Mouse (Mus musculus): ENCODE measurements at regions not wholly inside any gene's neighbourhood (a gene's known extent, or its start where the extent isn't known, plus 50 kb on each side); places are given as distances from the start of the nearest gene placed in this dataset.
"Not testable (repeated sequence)": the region's sequence is repeated elsewhere in the genome, so short reads cannot be mapped to it uniquely, and the experiment has no call there.

GRCm38 (mm10) chr12:77526581-77526980, 288.7 kb downstream of the Fut8 start:
- not testable (repeated sequence) for H3K36me3 ChIP-seq (ENCODE audit: control insufficient read depth, insufficient read depth, low read length); H3K4me1 ChIP-seq (ENCODE audit: control insufficient read depth, insufficient read depth, low read length); H3K4me2 ChIP-seq (ENCODE audit: low read length); H3K4me3 ChIP-seq (replicated peaks; ENCODE audit: low read depth, low read length); H3K27me3 ChIP-seq (ENCODE audit: control insufficient read depth, insufficient read depth, low read length); ATAC-seq (ENCODE audit: low FRiP score, low TSS enrichment); DNase-seq; H3K9me3 ChIP-seq (ENCODE audit: control insufficient read depth, low read length); H3K9ac ChIP-seq (replicated peaks; ENCODE audit: low read length); H3K27ac ChIP-seq (replicated peaks; ENCODE audit: low read depth, low read length)
- WGBS = 95% methylated on average over 14 of the region's 14 CpGs

- no peak overlapping the region for H3K4me3 ChIP-seq (replicated peaks; ENCODE audit: low read depth, low read length)
- no peak overlapping the region for H3K4me2 ChIP-seq (ENCODE audit: low read length)
- H3K9me3 ChIP-seq (ENCODE audit: control insufficient read depth, low read length) = no peaks in the 10 kb centered on the region
- H3K36me3 ChIP-seq (ENCODE audit: control insufficient read depth, insufficient read depth, low read length) = no peaks in the 10 kb centered on the region
- ATAC-seq (ENCODE audit: low FRiP score, low TSS enrichment) (no peak), DNase-seq (no peak)
- H3K4me1 ChIP-seq (ENCODE audit: control insufficient read depth, insufficient read depth, low read length) = peaks cover 9% of the 10 kb centered on the region; the same call in 1 of the 2 replicates
- no peaks in the 10 kb centered on the region for H3K27me3 ChIP-seq (ENCODE audit: control insufficient read depth, insufficient read depth, low read length)
- WGBS = 52% methylated on average over 1 of the region's 1 CpGs
- no peak overlapping the region for H3K27ac ChIP-seq (replicated peaks; ENCODE audit: low read depth, low read length)
- no peak overlapping the region for H3K9ac ChIP-seq (replicated peaks; ENCODE audit: low read length)
Observed at GRCm38 (mm10) chr12:77527499-77527898, 289.6 kb downstream of the Fut8 start.

- Histone ChIP-seq H3K27ac (replicated peaks; ENCODE audit: low read depth, low read length) (no peak overlapping the region), H3K4me3 (replicated peaks; ENCODE audit: low read depth, low read length) (no peak overlapping the region), H3K27me3 (ENCODE audit: control insufficient read depth, insufficient read depth, low read length) (no peaks in the 10 kb centered on the region), H3K9ac (replicated peaks; ENCODE audit: low read length) (no peak overlapping the region), H3K36me3 (ENCODE audit: control insufficient read depth, insufficient read depth, low read length) (no peaks in the 10 kb centered on the region), H3K9me3 (ENCODE audit: control insufficient read depth, low read length) (no peaks in the 10 kb centered on the region), H3K4me1 (ENCODE audit: control insufficient read depth, insufficient read depth, low read length) (peaks cover 9% of the 10 kb centered on the region; the same call in 1 of the 2 replicates), H3K4me2 (ENCODE audit: low read length) (no peak overlapping the region)
- no peak for ATAC-seq (ENCODE audit: low FRiP score, low TSS enrichment)
- no peak for DNase-seq
- 58% methylated on average over 9 of the region's 9 CpGs for WGBS
Observed at GRCm38 (mm10) chr12:77527953-77528865, 290.3 kb downstream of the Fut8 start.

- Histone ChIP-seq H3K36me3 (ENCODE audit: control insufficient read depth, insufficient read depth, low read length) (no peaks in the 10 kb centered on the region), H3K9me3 (ENCODE audit: control insufficient read depth, low read length) (no peaks in the 10 kb centered on the region), H3K9ac (replicated peaks; ENCODE audit: low read length) (no peak overlapping the region), H3K4me2 (ENCODE audit: low read length) (no peak overlapping the region), H3K4me1 (ENCODE audit: control insufficient read depth, insufficient read depth, low read length) (peaks cover 9% of the 10 kb centered on the region; the same call in 1 of the 2 replicates), H3K27ac (replicated peaks; ENCODE audit: low read depth, low read length) (no peak overlapping the region), H3K27me3 (ENCODE audit: control insufficient read depth, insufficient read depth, low read length) (no peaks in the 10 kb centered on the region), H3K4me3 (replicated peaks; ENCODE audit: low read depth, low read length) (no peak overlapping the region)
- no peak for ATAC-seq (ENCODE audit: low FRiP score, low TSS enrichment)
- WGBS = 40% methylated on average over 8 of the region's 8 CpGs
- DNase-seq = no peak
Observed at GRCm38 (mm10) chr12:77528868-77529271, 290.9 kb downstream of the Fut8 start.

GRCm38 (mm10) chr12:77529414-77529813, 291.5 kb downstream of the Fut8 start:
- Histone ChIP-seq H3K27me3 (ENCODE audit: control insufficient read depth, insufficient read depth, low read length) (no peaks in the 10 kb centered on the region), H3K9me3 (ENCODE audit: control insufficient read depth, low read length) (no peaks in the 10 kb centered on the region), H3K27ac (replicated peaks; ENCODE audit: low read depth, low read length) (no peak overlapping the region), H3K4me3 (replicated peaks; ENCODE audit: low read depth, low read length) (no peak overlapping the region), H3K4me2 (ENCODE audit: low read length) (no peak overlapping the region), H3K4me1 (ENCODE audit: control insufficient read depth, insufficient read depth, low read length) (peaks cover 9% of the 10 kb centered on the region; the same call in 1 of the 2 replicates), H3K9ac (replicated peaks; ENCODE audit: low read length) (no peak overlapping the region), H3K36me3 (ENCODE audit: control insufficient read depth, insufficient read depth, low read length) (no peaks in the 10 kb centered on the region)
- ATAC-seq (ENCODE audit: low FRiP score, low TSS enrichment) (no peak), DNase-seq (no peak)
- 95% methylated on average over 4 of the region's 4 CpGs for WGBS

GRCm38 (mm10) chr12:77529955-77530354, 292.0 kb downstream of the Fut8 start:
- no peak for ATAC-seq (ENCODE audit: low FRiP score, low TSS enrichment)
- Histone ChIP-seq H3K27me3 (ENCODE audit: control insufficient read depth, insufficient read depth, low read length) (no peaks in the 10 kb centered on the region), H3K36me3 (ENCODE audit: control insufficient read depth, insufficient read depth, low read length) (no peaks in the 10 kb centered on the region), H3K9ac (replicated peaks; ENCODE audit: low read length) (no peak overlapping the region), H3K9me3 (ENCODE audit: control insufficient read depth, low read length) (no peaks in the 10 kb centered on the region), H3K4me1 (ENCODE audit: control insufficient read depth, insufficient read depth, low read length) (peaks cover 9% of the 10 kb centered on the region; the same call in 1 of the 2 replicates), H3K27ac (replicated peaks; ENCODE audit: low read depth, low read length) (no peak overlapping the region), H3K4me2 (ENCODE audit: low read length) (no peak overlapping the region), H3K4me3 (replicated peaks; ENCODE audit: low read depth, low read length) (no peak overlapping the region)
- WGBS = 92% methylated on average over 3 of the region's 3 CpGs
- no peak for DNase-seq

- H3K9me3 ChIP-seq (ENCODE audit: control insufficient read depth, low read length) = no peaks in the 10 kb centered on the region
- ATAC-seq (ENCODE audit: low FRiP score, low TSS enrichment) (no peak), DNase-seq (no peak)
- WGBS = 82% methylated on average over 5 of the region's 5 CpGs
- H3K27ac ChIP-seq (replicated peaks; ENCODE audit: low read depth, low read length) = no peak overlapping the region
- no peaks in the 10 kb centered on the region for H3K36me3 ChIP-seq (ENCODE audit: control insufficient read depth, insufficient read depth, low read length)
- H3K9ac ChIP-seq (replicated peaks; ENCODE audit: low read length) = no peak overlapping the region
- H3K4me3 ChIP-seq (replicated peaks; ENCODE audit: low read depth, low read length) = no peak overlapping the region
- H3K4me2 ChIP-seq (ENCODE audit: low read length) = no peak overlapping the region
- H3K27me3 ChIP-seq (ENCODE audit: control insufficient read depth, insufficient read depth, low read length) = no peaks in the 10 kb centered on the region
- peaks cover 9% of the 10 kb centered on the region; the same call in 1 of the 2 replicates for H3K4me1 ChIP-seq (ENCODE audit: control insufficient read depth, insufficient read depth, low read length)
Observed at GRCm38 (mm10) chr12:77531294-77531693, 293.4 kb downstream of the Fut8 start.

- Histone ChIP-seq H3K9ac (replicated peaks; ENCODE audit: low read length) (no peak overlapping the region), H3K27me3 (ENCODE audit: control insufficient read depth, insufficient read depth, low read length) (no peaks in the 10 kb centered on the region), H3K27ac (replicated peaks; ENCODE audit: low read depth, low read length) (no peak overlapping the region), H3K4me3 (replicated peaks; ENCODE audit: low read depth, low read length) (no peak overlapping the region), H3K4me1 (ENCODE audit: control insufficient read depth, insufficient read depth, low read length) (peaks cover 9% of the 10 kb centered on the region; the same call in 1 of the 2 replicates), H3K4me2 (ENCODE audit: low read length) (no peak overlapping the region), H3K9me3 (ENCODE audit: control insufficient read depth, low read length) (no peaks in the 10 kb centered on the region), H3K36me3 (ENCODE audit: control insufficient read depth, insufficient read depth, low read length) (no peaks in the 10 kb centered on the region)
- 84% methylated on average over 8 of the region's 8 CpGs for WGBS
- ATAC-seq (ENCODE audit: low FRiP score, low TSS enrichment) (no peak), DNase-seq (no peak)
Observed at GRCm38 (mm10) chr12:77532547-77532946, 294.6 kb downstream of the Fut8 start.

- Histone ChIP-seq H3K36me3 (ENCODE audit: control insufficient read depth, insufficient read depth, low read length) (no peaks in the 10 kb centered on the region), H3K9ac (replicated peaks; ENCODE audit: low read length) (no peak overlapping the region), H3K4me1 (ENCODE audit: control insufficient read depth, insufficient read depth, low read length) (peaks cover 2% of the 10 kb centered on the region; the same call in 1 of the 2 replicates), H3K4me3 (replicated peaks; ENCODE audit: low read depth, low read length) (no peak overlapping the region), H3K4me2 (ENCODE audit: low read length) (no peak overlapping the region), H3K27me3 (ENCODE audit: control insufficient read depth, insufficient read depth, low read length) (no peaks in the 10 kb centered on the region), H3K27ac (replicated peaks; ENCODE audit: low read depth, low read length) (no peak overlapping the region), H3K9me3 (ENCODE audit: control insufficient read depth, low read length) (no peaks in the 10 kb centered on the region)
- ATAC-seq (ENCODE audit: low FRiP score, low TSS enrichment) = no peak
- no peak for DNase-seq
- WGBS = 68% methylated on average over 2 of the region's 2 CpGs
Observed at GRCm38 (mm10) chr12:77533606-77534005, 295.7 kb downstream of the Fut8 start.

Data from midbrain, embryonic 14.5 days (tissue).